Mouse (Mus musculus) embryonic facial prominence, embryonic 15.5 days (tissue): ENCODE measurements around the gene Ros1. TPM values are rescaled to one million over a fixed set of nuclear protein-coding genes. Genes with fewer than 3 reads are reported as not detected.

Source experiments
- ATAC-seq: fragments of 200-750 bp; cut with Nextera tagmentation; 2 replicates; pipeline ENCODE4 v1.8.0; 2017; ENCODE audit warnings: low read depth, moderate TSS enrichment; ENCODE audit not compliant: insufficient number of reproducible peaks, low FRiP score, low TSS enrichment
- H3K27ac ChIP-seq: fragments of 300-500 bp; sonication (generic); replicated peaks from 2 replicates; pipeline ENCODE4 v1.5.1; 2015; ENCODE audit warnings: mild to moderate bottlenecking, inconsistent platforms
- H3K27me3 ChIP-seq: fragments of 300-500 bp; sonication (generic); 2 replicates; pipeline ENCODE4 v1.6.1; 2015; ENCODE audit warnings: inconsistent platforms
- H3K36me3 ChIP-seq: fragments of 300-500 bp; sonication (generic); 2 replicates; pipeline ENCODE4 v1.6.1; 2015; ENCODE audit warnings: mild to moderate bottlenecking, inconsistent platforms
- H3K4me1 ChIP-seq: fragments of 300-500 bp; sonication (generic); 2 replicates; pipeline ENCODE4 v1.6.1; 2015; ENCODE audit warnings: inconsistent platforms
- H3K4me2 ChIP-seq: fragments of 300-500 bp; sonication (generic); replicated peaks from 2 replicates; pipeline ENCODE4 v1.6.1; 2015; ENCODE audit warnings: mild to moderate bottlenecking, inconsistent platforms
- H3K4me3 ChIP-seq: fragments of 300-500 bp; sonication (generic); replicated peaks from 2 replicates; pipeline ENCODE4 v1.5.1; 2015; ENCODE audit warnings: mild to moderate bottlenecking, inconsistent platforms
- H3K9ac ChIP-seq: fragments of 300-500 bp; sonication (generic); 2 replicates; pipeline ENCODE4 v1.6.1; 2015; ENCODE audit warnings: inconsistent platforms
- H3K9me3 ChIP-seq: fragments of 300-500 bp; sonication (generic); replicated peaks from 2 replicates; pipeline ENCODE4 v1.6.1; 2016; ENCODE audit warnings: inconsistent platforms
- WGBS: fragments of 180-500 bp; shearing (Covaris S2); methylation state at CpG from one replicate; pipeline ENCODE4 v1.1.7; 2015; 5-methylcytosine and 5-hydroxymethylcytosine counted together
- polyA plus RNA-seq: library from polyadenylated mRNA; unstranded; fragments of >200 nt; fragmentation: Nextera tagmentation; extraction: Ambion mirVana; gene quantifications from 2 replicates; pipeline ENCODE4 v1.2.1, GENCODE M21; 2015

Ros1 gene
- polyA plus RNA-seq, 1 experiment from 2014 or later, result not detected

- H3K36me3 ChIP-seq, result no peaks in the 10 kb centered on the region
These were observed 161.3 kb downstream of the Ros1 start for GRCm38 (mm10) chr10:52033729-52034128.

GRCm38 (mm10) chr10:52029421-52030080 lies 165.5 kb downstream of the Ros1 start:
- no peak overlapping the region for H3K9ac ChIP-seq
- ATAC-seq, result no peak

More at GRCm38 (mm10) chr10:52033729-52034128, 161.3 kb downstream of the Ros1 start:
- Histone ChIP-seq H3K4me2 (no peak overlapping the region), H3K4me3 (no peak overlapping the region), H3K27me3 (peaks cover 26% of the 10 kb centered on the region), H3K4me1 (0 out of 2 replicates have a peak, but pooled peaks cover 7% of the 10 kb centered on the region), H3K27ac (no peak overlapping the region), H3K9me3 (no peaks in the 10 kb centered on the region), H3K9ac (no peak overlapping the region)
- ATAC-seq, result no peak

GRCm38 (mm10) chr10:52028561-52029370 lies 166.3 kb downstream of the Ros1 start:
- ATAC-seq, result no peak
- peaks cover 17% of the 10 kb centered on the region for H3K4me1 ChIP-seq
- H3K36me3 ChIP-seq, result no peaks in the 10 kb centered on the region
- no peak overlapping the region for H3K27ac ChIP-seq
- H3K9me3 ChIP-seq, result no peaks in the 10 kb centered on the region
- no peak overlapping the region for H3K4me3 ChIP-seq
- H3K27me3 ChIP-seq, result peaks cover 75% of the 10 kb centered on the region
- no peak overlapping the region for H3K9ac ChIP-seq
- H3K4me2 ChIP-seq, result no peak overlapping the region
- WGBS, result 4% methylated on average over 11 of the region's 11 CpGs

More at GRCm38 (mm10) chr10:52029421-52030080, 165.5 kb downstream of the Ros1 start:
- H3K36me3 ChIP-seq, result no peaks in the 10 kb centered on the region
- H3K4me3 ChIP-seq, result no peak overlapping the region
- H3K4me1 ChIP-seq, result peaks cover 17% of the 10 kb centered on the region
- H3K9me3 ChIP-seq, result no peaks in the 10 kb centered on the region
- peaks cover 67% of the 10 kb centered on the region for H3K27me3 ChIP-seq
- H3K4me2 ChIP-seq, result peak overlapping the region; percentile 21; the same call in 1 of the 2 replicates
- no peak overlapping the region for H3K27ac ChIP-seq
- whole genome bisulfite sequencing, result 4% methylated on average over 10 of the region's 10 CpGs

GRCm38 (mm10) chr10:52027161-52028035 lies 167.6 kb downstream of the Ros1 start:
- H3K4me1 ChIP-seq, result peaks cover 27% of the 10 kb centered on the region
- peak overlapping the region; percentile 76 for H3K4me2 ChIP-seq
- H3K36me3 ChIP-seq, result no peaks in the 10 kb centered on the region
- peaks cover 84% of the 10 kb centered on the region for H3K27me3 ChIP-seq
- H3K27ac ChIP-seq, result no peak overlapping the region
- ATAC-seq, result peak; percentile 63; the same call in 1 of the 2 replicates
- no peaks in the 10 kb centered on the region for H3K9me3 ChIP-seq
- WGBS, result 2% methylated on average over 68 of the region's 68 CpGs
- H3K9ac ChIP-seq, result no peak overlapping the region
- peak overlapping the region; percentile 44 for H3K4me3 ChIP-seq

GRCm38 (mm10) chr10:52025821-52026220 lies 169.2 kb downstream of the Ros1 start:
- H3K4me2 ChIP-seq, result no peak overlapping the region
- peaks cover 87% of the 10 kb centered on the region for H3K27me3 ChIP-seq
- H3K36me3 ChIP-seq, result no peaks in the 10 kb centered on the region
- H3K27ac ChIP-seq, result no peak overlapping the region
- peaks cover 30% of the 10 kb centered on the region for H3K4me1 ChIP-seq
- no peak overlapping the region for H3K4me3 ChIP-seq
- no peak for ATAC-seq
- no peak overlapping the region for H3K9ac ChIP-seq
- WGBS, result 19% methylated on average over 7 of the region's 7 CpGs
- no peaks in the 10 kb centered on the region for H3K9me3 ChIP-seq

GRCm38 (mm10) chr10:52025291-52025690 lies 169.8 kb downstream of the Ros1 start:
- Histone ChIP-seq H3K4me2 (no peak overlapping the region), H3K27ac (no peak overlapping the region), H3K4me1 (peaks cover 30% of the 10 kb centered on the region), H3K9ac (no peak overlapping the region), H3K9me3 (no peaks in the 10 kb centered on the region), H3K36me3 (no peaks in the 10 kb centered on the region), H3K4me3 (no peak overlapping the region), H3K27me3 (peaks cover 90% of the 10 kb centered on the region)
- no peak for ATAC-seq
- WGBS, result 7% methylated on average over 1 of the region's 1 CpGs

GRCm38 (mm10) chr10:52024053-52024410 lies 171.0 kb downstream of the Ros1 start:
- 29% methylated on average over 2 of the region's 2 CpGs for WGBS

GRCm38 (mm10) chr10:52023213-52024052 lies 171.6 kb downstream of the Ros1 start:
- ATAC-seq, result no peak
- Histone ChIP-seq H3K27ac (no peak overlapping the region), H3K4me1 (peaks cover 23% of the 10 kb centered on the region), H3K27me3 (peaks cover 84% of the 10 kb centered on the region), H3K36me3 (no peaks in the 10 kb centered on the region), H3K4me2 (peak overlapping the region; percentile 93), H3K9ac (no peak overlapping the region), H3K4me3 (peak overlapping the region; percentile 50), H3K9me3 (no peaks in the 10 kb centered on the region)
- WGBS, result 6% methylated on average over 17 of the region's 17 CpGs

More at GRCm38 (mm10) chr10:52024053-52024410, 171.0 kb downstream of the Ros1 start:
- Histone ChIP-seq H3K27me3 (peaks cover 90% of the 10 kb centered on the region), H3K27ac (no peak overlapping the region), H3K4me2 (no peak overlapping the region), H3K36me3 (no peaks in the 10 kb centered on the region), H3K4me3 (0 out of 2 replicates have a peak overlapping the region, but pooled peaks have one; percentile 50), H3K9ac (no peak overlapping the region), H3K4me1 (peaks cover 23% of the 10 kb centered on the region), H3K9me3 (no peaks in the 10 kb centered on the region)
- ATAC-seq, result no peak

- peaks cover 19% of the 10 kb centered on the region for H3K4me1 ChIP-seq
- H3K9ac ChIP-seq, result no peak within 1 kb of the TSS
- ATAC-seq, result peak; percentile 79
- H3K27ac ChIP-seq, result no peak within 1 kb of the TSS
- H3K27me3 ChIP-seq, result peaks cover 76% of the 10 kb centered on the region
- no peaks in the 10 kb centered on the region for H3K9me3 ChIP-seq
- H3K4me2 ChIP-seq, result peak within 1 kb of the TSS; percentile 93
- WGBS, result under 1% methylated on average over 57 of the region's 60 CpGs
- peak within 1 kb of the TSS; percentile 50 for H3K4me3 ChIP-seq
- H3K36me3 ChIP-seq, result no peaks in the 10 kb centered on the region
These were observed 172.4 kb downstream of the Ros1 start, which contains the start of gene Vgll2 for GRCm38 (mm10) chr10:52022413-52023212. TSS of gene Vgll2 (plus strand) at chr10:52022502.
